Comparison of ENCODE assay signal across 15 mouse cellular contexts in genomic region chr3:109772120-109772519, GRCm38 (mm10).
"Had no signal": no experiment of that assay in that cellular context is flagged by ENCODE, and none has a peak within 500 bp of the region (broad histone marks: within the 10 kb centered on the region; RNA-seq: fewer than 3 reads in every experiment).

No protein-coding gene starts in this region.

- H3K9me3 ChIP-seq: limb, embryonic 10.5 days; liver, embryonic 12.5 days; lung, embryonic 15.5 days; megakaryocyte, embryonic 14.5 days; midbrain, embryonic 15.5 days; neural tube, embryonic 12.5 days had no signal

- H3K27ac ChIP-seq: layer of hippocampus, adult 2 months; left cerebral cortex, adult 2 months; limb, embryonic 10.5 days; liver, embryonic 12.5 days; lung, embryonic 15.5 days; macrophage; neural tube, embryonic 12.5 days had no signal

- H3K27me3 ChIP-seq: liver, embryonic 12.5 days; lung, embryonic 15.5 days; megakaryocyte, embryonic 14.5 days; midbrain, embryonic 15.5 days; neural tube, embryonic 12.5 days had no signal

- H3K4me3 ChIP-seq: layer of hippocampus, adult 2 months; left cerebral cortex, adult 2 months; limb, embryonic 10.5 days; liver, embryonic 12.5 days; lung, embryonic 15.5 days; megakaryocyte, embryonic 14.5 days; midbrain, embryonic 15.5 days; neural tube, embryonic 12.5 days had no signal

- ATAC-seq: liver, embryonic 12.5 days had no signal

- H3K36me3 ChIP-seq: limb, embryonic 10.5 days; liver, embryonic 12.5 days; lung, embryonic 15.5 days; midbrain, embryonic 15.5 days; neural tube, embryonic 12.5 days had no signal

- H3K9ac ChIP-seq: liver, embryonic 12.5 days; lung, embryonic 15.5 days; midbrain, embryonic 15.5 days; neural tube, embryonic 12.5 days had no signal

- DNase-seq: kidney, postnatal 10 days; kidney, postnatal 4 days; lung, postnatal 14 days; thymus, adult 18-20 months; thymus, postnatal 14 days had no signal

- H3K4me2 ChIP-seq: liver, embryonic 12.5 days; lung, embryonic 15.5 days; midbrain, embryonic 11.5 days; midbrain, embryonic 15.5 days; neural tube, embryonic 12.5 days had no signal

- H3K4me1 ChIP-seq: liver, embryonic 12.5 days; lung, embryonic 15.5 days; megakaryocyte, embryonic 14.5 days; midbrain, embryonic 15.5 days; neural tube, embryonic 12.5 days had no signal
